ENCODE assay signal across 8 mouse cellular contexts in genomic region chr11:29546762-29547161, GRCm38 (mm10). TPM values are rescaled to one million over a fixed set of nuclear protein-coding genes. Genes with fewer than 3 reads are reported as not detected.
A peak's percentile ranks its signal among the peaks of the same experiment; 100 is the strongest.
DNase-seq lines count a peak whose midpoint lies in the region; ATAC-seq and TF ChIP-seq lines count a peak whose summit lies in the region.

No protein-coding gene starts in this region.

- H3K4me2 ChIP-seq in heart, embryonic 15.5 days: peak overlapping the region; percentile 68
- peak overlapping the region; percentile 26 for H3K4me2 ChIP-seq in hindbrain, embryonic 11.5 days (replicated peaks; ENCODE audit: low read depth, low read length)

- peak overlapping the region; percentile 87; the same call in 1 of the 2 replicates for H3K27ac ChIP-seq in heart, embryonic 15.5 days
- no peak overlapping the region for H3K27ac ChIP-seq in hindbrain, embryonic 11.5 days (ENCODE audit: low read depth, low read length)
- H3K27ac ChIP-seq in midbrain, embryonic 10.5 days (replicated peaks): peak overlapping the region; percentile 92

- no peaks in the 10 kb centered on the region for H3K9me3 ChIP-seq in heart, embryonic 15.5 days (replicated peaks)
- H3K9me3 ChIP-seq in G1E (replicated peaks): no peaks in the 10 kb centered on the region
- H3K9me3 ChIP-seq in hindbrain, embryonic 11.5 days (ENCODE audit: control insufficient read depth, low read length): no peaks in the 10 kb centered on the region
- no peaks in the 10 kb centered on the region for H3K9me3 ChIP-seq in midbrain, embryonic 10.5 days (replicated peaks)

- peaks cover 14% of the 10 kb centered on the region for H3K4me1 ChIP-seq in heart, embryonic 15.5 days (replicated peaks)
- H3K4me1 ChIP-seq in G1E (ENCODE audit: insufficient read depth, low read depth, low read length): peaks cover 27% of the 10 kb centered on the region
- H3K4me1 ChIP-seq in hindbrain, embryonic 11.5 days (replicated peaks; ENCODE audit: control insufficient read depth, insufficient read depth, low read length): no peaks in the 10 kb centered on the region
- peaks cover 14% of the 10 kb centered on the region for H3K4me1 ChIP-seq in midbrain, embryonic 10.5 days

- 9% methylated on average over 2 of the region's 2 CpGs for WGBS in heart, embryonic 15.5 days
- 34% methylated on average over 2 of the region's 2 CpGs for WGBS in hindbrain, embryonic 11.5 days
- 25% methylated on average over 2 of the region's 2 CpGs for WGBS in midbrain, embryonic 10.5 days

- peaks cover 38% of the 10 kb centered on the region for H3K36me3 ChIP-seq in heart, embryonic 15.5 days
- H3K36me3 ChIP-seq in G1E (replicated peaks): peaks cover 37% of the 10 kb centered on the region
- peaks cover 4% of the 10 kb centered on the region; the same call in 1 of the 2 replicates for H3K36me3 ChIP-seq in hindbrain, embryonic 11.5 days (ENCODE audit: control insufficient read depth, insufficient read depth, low read length)
- peaks cover 48% of the 10 kb centered on the region for H3K36me3 ChIP-seq in midbrain, embryonic 10.5 days

- H3K4me3 ChIP-seq in heart, embryonic 15.5 days: peak overlapping the region; percentile 91
- peak overlapping the region; percentile 74 for H3K4me3 ChIP-seq in G1E (ENCODE audit: low read depth, low read length)
- peak overlapping the region; percentile 71 for H3K4me3 ChIP-seq in hindbrain, embryonic 11.5 days (ENCODE audit: low read depth, low read length)
- peak overlapping the region; percentile 81 for H3K4me3 ChIP-seq in midbrain, embryonic 10.5 days

- intact Hi-C loops in heart, postnatal 14 days (cut with DNase I): loop anchor here (2.0 to 5.0 kb wide), 3 partner anchors 20 to 174 kb away; partner anchors contain the start of genes Ccdc88a, Mtif2 and Rtn4

- no peak for TF ChIP-seq CTCF in G1E (IDR thresholded peaks at IDR 0.05; ENCODE audit: low read depth, low read length)

- no peak for DNase-seq in heart, postnatal 14 days
- no peak for DNase-seq in G1E (ENCODE audit: low spot score)
- no peak for DNase-seq in hindbrain, embryonic 11.5 days (ENCODE audit: low spot score)
- no peak for DNase-seq in midbrain, embryonic 10.5 days (ENCODE audit: low spot score)
- DNase-seq in cerebellum, adult 18-20 months: no peak
- DNase-seq in B cell, adult 2 months: no peak

- no peak for ATAC-seq in heart, embryonic 15.5 days (replicated peaks; ENCODE audit: insufficient number of reproducible peaks, insufficient read depth, low FRiP score, low read depth)
- ATAC-seq in G1E (ENCODE audit: extremely low read depth, insufficient number of reproducible peaks, low FRiP score, poor library complexity, severe bottlenecking): no peak
- no peak for ATAC-seq in hindbrain, embryonic 11.5 days (ENCODE audit: low FRiP score)
- no peak for ATAC-seq in CD4-positive, CD25-positive, alpha-beta regulatory T cell, adult 4 months

- no peaks in the 10 kb centered on the region for H3K27me3 ChIP-seq in heart, embryonic 15.5 days
- no peaks in the 10 kb centered on the region for H3K27me3 ChIP-seq in G1E (ENCODE audit: insufficient read depth, low read length)
- H3K27me3 ChIP-seq in hindbrain, embryonic 11.5 days (ENCODE audit: control insufficient read depth, insufficient read depth, low read length): no peaks in the 10 kb centered on the region
- no peaks in the 10 kb centered on the region for H3K27me3 ChIP-seq in midbrain, embryonic 10.5 days (ENCODE audit: low read depth, poor library complexity, severe bottlenecking)

- peak overlapping the region; percentile 93 for H3K9ac ChIP-seq in heart, embryonic 15.5 days
- peak overlapping the region; percentile 90 for H3K9ac ChIP-seq in hindbrain, embryonic 11.5 days (ENCODE audit: low read depth, low read length)

RNA-seq across cellular contexts. Expression of gene Clhc1, which starts 1.0 kb away (rescaled TPM):
- 0.22 and 0.24 TPM in 2 replicates for polyA plus RNA-seq in heart, embryonic 15.5 days (2015; fragmentation: Nextera tagmentation; extraction: Ambion mirVana)
- not detected for total RNA-seq in heart, postnatal 14 days (2021)
- 1.3 TPM in 1 of 2 replicates, not detected in the other for total RNA-seq in G1E (2014; fragmentation: Nextera tagmentation)
- 1.1 and 1.4 TPM in 2 replicates for total RNA-seq in G1E (2017)
- 0.09 TPM in 1 of 2 replicates, not detected in the other for polyA plus RNA-seq in G1E (2012)
- 0.17 TPM in 1 of 2 replicates, not detected in the other for polyA plus RNA-seq in hindbrain, embryonic 11.5 days (2014; fragmentation: Nextera tagmentation; extraction: Ambion mirVana)
- polyA plus RNA-seq in midbrain, embryonic 10.5 days (2016; fragmentation: Nextera tagmentation; extraction: Ambion mirVana): 0.12 and 0.47 TPM in 2 replicates
- 1 to 10 TPM; 2.0 to 4.6 TPM for polyA plus RNA-seq in CD4-positive, CD25-positive, alpha-beta regulatory T cell, adult 4 months (2017; shearing (Covaris generic))

RNA-seq across cellular contexts. Expression of gene Rps27a, which starts 1.1 kb away (rescaled TPM):
- polyA plus RNA-seq in heart, embryonic 15.5 days (2015; fragmentation: Nextera tagmentation; extraction: Ambion mirVana): 549 and 606 TPM in 2 replicates
- total RNA-seq in heart, postnatal 14 days (2021): 100 to 1,000 TPM; 465 to 510 TPM
- total RNA-seq in G1E (2014; fragmentation: Nextera tagmentation): 927 and 1,016 TPM in 2 replicates
- 861 and 868 TPM in 2 replicates for total RNA-seq in G1E (2017)
- 115 and 138 TPM in 2 replicates for polyA plus RNA-seq in G1E (2012)
- 957 and 965 TPM in 2 replicates for polyA plus RNA-seq in hindbrain, embryonic 11.5 days (2014; fragmentation: Nextera tagmentation; extraction: Ambion mirVana)
- polyA plus RNA-seq in midbrain, embryonic 10.5 days (2016; fragmentation: Nextera tagmentation; extraction: Ambion mirVana): 887 and 1,041 TPM in 2 replicates
- polyA plus RNA-seq in CD4-positive, CD25-positive, alpha-beta regulatory T cell, adult 4 months (2017; shearing (Covaris generic)): 1,000 to 10,000 TPM; 1,358 to 1,362 TPM

RNA-seq across cellular contexts. Expression of gene Mtif2, which starts 20.6 kb away (rescaled TPM):
- polyA plus RNA-seq in heart, embryonic 15.5 days (2015; fragmentation: Nextera tagmentation; extraction: Ambion mirVana): 41.4 and 46.3 TPM in 2 replicates
- total RNA-seq in heart, postnatal 14 days (2021): 10 to 100 TPM; 60.5 to 62.2 TPM
- 70.0 and 72.2 TPM in 2 replicates for total RNA-seq in G1E (2014; fragmentation: Nextera tagmentation)
- 81.1 and 105 TPM in 2 replicates for total RNA-seq in G1E (2017)
- polyA plus RNA-seq in G1E (2012): 8.5 and 11.8 TPM in 2 replicates
- 42.2 and 49.9 TPM in 2 replicates for polyA plus RNA-seq in hindbrain, embryonic 11.5 days (2014; fragmentation: Nextera tagmentation; extraction: Ambion mirVana)
- polyA plus RNA-seq in midbrain, embryonic 10.5 days (2016; fragmentation: Nextera tagmentation; extraction: Ambion mirVana): 46.6 and 56.7 TPM in 2 replicates
- 10 to 100 TPM; 50.8 to 59.8 TPM for polyA plus RNA-seq in CD4-positive, CD25-positive, alpha-beta regulatory T cell, adult 4 months (2017; shearing (Covaris generic))

RNA-seq across cellular contexts. Expression of gene Prorsd1, which starts 31.9 kb away (rescaled TPM):
- 18.1 and 19.9 TPM in 2 replicates for polyA plus RNA-seq in heart, embryonic 15.5 days (2015; fragmentation: Nextera tagmentation; extraction: Ambion mirVana)
- total RNA-seq in heart, postnatal 14 days (2021): 10 to 100 TPM; 19.8 to 21.1 TPM
- total RNA-seq in G1E (2014; fragmentation: Nextera tagmentation): 41.5 and 47.5 TPM in 2 replicates
- 129 and 135 TPM in 2 replicates for total RNA-seq in G1E (2017)
- 10.5 and 34.9 TPM in 2 replicates for polyA plus RNA-seq in G1E (2012)
- 23.3 and 24.9 TPM in 2 replicates for polyA plus RNA-seq in hindbrain, embryonic 11.5 days (2014; fragmentation: Nextera tagmentation; extraction: Ambion mirVana)
- polyA plus RNA-seq in midbrain, embryonic 10.5 days (2016; fragmentation: Nextera tagmentation; extraction: Ambion mirVana): 19.6 and 19.8 TPM in 2 replicates
- 10 to 100 TPM; 29.4 to 45.3 TPM for polyA plus RNA-seq in CD4-positive, CD25-positive, alpha-beta regulatory T cell, adult 4 months (2017; shearing (Covaris generic))
